Mouse (Mus musculus): Measurements from ENCODE around the gene Trpm3.

- TF ChIP-seq CTCF (IDR thresholded peaks at IDR 0.05; ENCODE audit: low read depth, low read length) (no peak), POLR2A (IDR thresholded peaks at IDR 0.05; ENCODE audit: insufficient read depth, low read length) (no peak), EP300 (IDR thresholded peaks at IDR 0.05; ENCODE audit: insufficient read depth, low read depth, low read length) (no peak)
Measured at GRCm38 (mm10) chr19:22354037-22354541, 215.2 kb downstream of the Trpm3 start.
